Mouse (Mus musculus) kidney, embryonic 14.5 days (tissue): ENCODE results near the gene Dna2. TPM values are rescaled to one million over a fixed set of nuclear protein-coding genes. Genes with fewer than 3 reads are reported as not detected.
A peak's percentile ranks its signal among the peaks of the same experiment; 100 is the strongest.

Experiments
- ATAC-seq: fragments of 200-750 bp; cut with Nextera tagmentation; 2 replicates; pipeline ENCODE4 v1.8.0; 2017; ENCODE audit warnings: moderate number of reproducible peaks, mild to moderate bottlenecking, moderate TSS enrichment, moderate library complexity; ENCODE audit not compliant: low FRiP score, low TSS enrichment
- H3K27ac ChIP-seq: fragments of 300-500 bp; sonication (generic); 2 replicates; pipeline ENCODE4 v1.5.1; 2014; ENCODE audit warnings: low read depth, mild to moderate bottlenecking, low read length, moderate library complexity, mixed read lengths
- H3K27me3 ChIP-seq: fragments of 300-500 bp; sonication (generic); 2 replicates; pipeline ENCODE4 v1.6.1; 2014; ENCODE audit warnings: mild to moderate bottlenecking, low read length; ENCODE audit not compliant: control insufficient read depth, insufficient read depth
- H3K36me3 ChIP-seq: fragments of 300-500 bp; sonication (generic); 2 replicates; pipeline ENCODE4 v1.6.1; 2014; ENCODE audit warnings: low read length, mixed read lengths; ENCODE audit not compliant: control insufficient read depth, insufficient read depth
- H3K4me1 ChIP-seq: fragments of 300-500 bp; sonication (generic); 2 replicates; pipeline ENCODE4 v1.6.1; 2014; ENCODE audit warnings: low read length, mixed read lengths; ENCODE audit not compliant: control insufficient read depth, insufficient read depth
- H3K4me2 ChIP-seq: fragments of 300-500 bp; sonication (generic); replicated peaks from 2 replicates; pipeline ENCODE4 v1.6.1; 2014; ENCODE audit warnings: low read depth, mild to moderate bottlenecking, low read length
- H3K4me3 ChIP-seq: fragments of 300-500 bp; sonication (generic); 2 replicates; pipeline ENCODE4 v1.5.1; 2014; ENCODE audit warnings: mild to moderate bottlenecking, low read length
- H3K9ac ChIP-seq: fragments of 300-500 bp; sonication (generic); 2 replicates; pipeline ENCODE4 v1.6.1; 2014; ENCODE audit warnings: low read depth, mild to moderate bottlenecking, low read length, moderate library complexity
- H3K9me3 ChIP-seq: fragments of 300-500 bp; sonication (generic); 2 replicates; pipeline ENCODE4 v1.6.1; 2016; ENCODE audit warnings: low read length; ENCODE audit not compliant: control insufficient read depth
- WGBS: fragments of 180-500 bp; shearing (Covaris S2); extraction: QIAGEN DNeasy Blood & Tissue Kit; methylation state at CpG from one replicate; pipeline ENCODE4 v1.1.7; 2014; 5-methylcytosine and 5-hydroxymethylcytosine counted together
- polyA plus RNA-seq: library from polyadenylated mRNA; unstranded; fragments of >200 nt; fragmentation: Nextera tagmentation; extraction: Ambion mirVana; gene quantifications from 2 replicates; pipeline ENCODE4 v1.2.1, GENCODE M21; 2014

The Dna2 gene
- polyA plus RNA-seq, 1 experiment from 2014 or later: 27.2 TPM

DNA sequence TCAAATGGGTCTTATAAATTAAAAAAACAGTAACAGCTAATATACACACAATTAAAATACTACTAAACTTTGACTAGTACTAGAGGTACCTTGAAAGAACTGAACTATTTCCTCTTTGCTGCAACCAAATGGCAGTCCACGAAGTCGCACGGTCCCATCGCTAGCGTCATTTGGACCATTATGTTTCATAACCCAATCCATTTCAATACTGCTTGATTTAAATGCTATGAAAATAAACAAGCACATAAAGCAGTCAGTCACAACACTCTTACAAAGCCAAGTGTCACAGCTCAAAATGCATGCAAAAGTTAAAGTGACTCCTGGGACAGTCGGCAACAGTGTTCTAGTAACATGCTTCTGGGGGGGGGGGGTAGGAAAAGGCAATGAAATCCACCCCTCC lies 72.5 kb downstream of the Dna2 start:
- H3K4me1 ChIP-seq: peaks cover 13% of the 10 kb centered on the region
- WGBS: 72% methylated on average over 6 of the region's 6 CpGs
- H3K27ac ChIP-seq: no peak overlapping the region
- no peak overlapping the region for H3K4me2 ChIP-seq
- H3K4me3 ChIP-seq: no peak overlapping the region
- no peak for ATAC-seq
- peaks cover 39% of the 10 kb centered on the region for H3K36me3 ChIP-seq
- no peak overlapping the region for H3K9ac ChIP-seq
- H3K27me3 ChIP-seq: no peaks in the 10 kb centered on the region
- H3K9me3 ChIP-seq: no peaks in the 10 kb centered on the region

- H3K27me3 ChIP-seq: no peaks in the 10 kb centered on the region
- no peak for ATAC-seq
- peaks cover 24% of the 10 kb centered on the region for H3K4me1 ChIP-seq
- H3K4me3 ChIP-seq: peak overlapping the region; percentile 98
- no peak overlapping the region for H3K27ac ChIP-seq
- H3K4me2 ChIP-seq: peak overlapping the region; percentile 64
- H3K9me3 ChIP-seq: no peaks in the 10 kb centered on the region
- WGBS: 46% methylated on average over 4 of the region's 4 CpGs
- peak overlapping the region; percentile 99; the same call in 1 of the 2 replicates for H3K9ac ChIP-seq
- H3K36me3 ChIP-seq: peaks cover 15% of the 10 kb centered on the region
These were observed 74.9 kb downstream of the Dna2 start for GRCm38 (mm10) chr10:63021702-63022101.

- H3K4me2 ChIP-seq: peak overlapping the region; percentile 64
- under 1% methylated on average over 27 of the region's 27 CpGs for WGBS
- H3K36me3 ChIP-seq: peaks cover 7% of the 10 kb centered on the region; the same call in 1 of the 2 replicates
- no peaks in the 10 kb centered on the region for H3K9me3 ChIP-seq
- H3K27ac ChIP-seq: peak overlapping the region; percentile 100
- peak overlapping the region; percentile 98 for H3K4me3 ChIP-seq
- no peaks in the 10 kb centered on the region for H3K27me3 ChIP-seq
- no peak for ATAC-seq
- peaks cover 24% of the 10 kb centered on the region for H3K4me1 ChIP-seq
- peak overlapping the region; percentile 99 for H3K9ac ChIP-seq
These were observed 75.8 kb downstream of the Dna2 start for GRCm38 (mm10) chr10:63022541-63023120.

DNA sequence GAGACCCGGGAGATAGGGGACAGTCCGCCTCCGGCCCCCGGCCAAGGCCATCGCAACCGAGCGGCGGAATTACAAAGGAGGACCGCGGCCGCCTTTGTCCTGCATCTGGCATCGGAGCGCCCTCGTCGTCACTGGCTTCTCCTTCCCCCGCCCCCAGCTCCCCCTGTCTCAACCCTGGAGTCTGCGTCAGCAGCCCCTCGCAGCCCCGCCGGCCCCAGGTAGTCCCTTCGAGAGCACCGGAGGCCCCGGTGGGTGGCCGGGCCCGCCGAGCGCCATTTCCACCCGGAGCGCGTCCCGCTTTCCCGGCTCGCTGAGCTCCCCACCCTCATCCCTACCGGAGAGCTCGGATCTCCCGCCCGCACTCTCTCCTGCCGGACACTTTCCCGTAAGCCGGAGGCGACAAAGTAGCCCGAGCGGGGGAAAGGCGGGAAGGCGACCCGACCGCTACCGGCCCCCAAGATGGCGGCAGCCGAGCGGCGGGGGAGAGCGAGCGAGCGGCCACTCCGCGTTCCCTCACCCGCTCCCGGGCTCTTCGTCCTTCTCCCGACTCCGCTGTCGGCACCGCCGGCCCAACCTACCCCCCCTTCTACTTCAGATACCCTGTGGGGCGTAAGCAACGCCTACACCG lies 76.4 kb downstream of the Dna2 start:
- Histone ChIP-seq H3K4me3 (peak overlapping the region; percentile 98), H3K36me3 (peaks cover 2% of the 10 kb centered on the region; the same call in 1 of the 2 replicates), H3K9ac (peak overlapping the region; percentile 99), H3K4me1 (peaks cover 24% of the 10 kb centered on the region), H3K4me2 (peak overlapping the region; percentile 64; the same call in 1 of the 2 replicates), H3K27me3 (no peaks in the 10 kb centered on the region), H3K9me3 (no peaks in the 10 kb centered on the region), H3K27ac (peak overlapping the region; percentile 100)
- peak; percentile 33 for ATAC-seq
- WGBS: under 1% methylated on average over 56 of the region's 68 CpGs

Other genes starting within 250 kb of the Dna2 start
- gene Stox1, start 220.9 kb upstream of the Dna2 start, polyA plus RNA-seq: 2.7 and 3.1 TPM in 2 replicates
- 121 and 178 TPM in 2 replicates for gene Ccar1, start 154.7 kb upstream of the Dna2 start, polyA plus RNA-seq
- 34.1 and 35.3 TPM in 2 replicates for gene Tet1, start 38.0 kb upstream of the Dna2 start, polyA plus RNA-seq
- gene Slc25a16, start 26.4 kb upstream of the Dna2 start, polyA plus RNA-seq: 10.0 and 16.0 TPM in 2 replicates
- gene Rufy2, start 33.2 kb downstream of the Dna2 start, polyA plus RNA-seq: 19.7 and 28.4 TPM in 2 replicates
- 82.2 and 86.8 TPM in 2 replicates for gene Hnrnph3, start 77.2 kb downstream of the Dna2 start, polyA plus RNA-seq
- 1.9 and 2.7 TPM in 2 replicates for gene Pbld2, start 77.3 kb downstream of the Dna2 start, polyA plus RNA-seq
- 4.8 and 5.1 TPM in 2 replicates for gene Pbld1, start 113.1 kb downstream of the Dna2 start, polyA plus RNA-seq
- gene Atoh7, start 152.6 kb downstream of the Dna2 start, polyA plus RNA-seq: 0.56 TPM in 1 of 2 replicates, not detected in the other